In genomic region chr5:75380340-75380739, GRCm38 (mm10) we compare ENCODE assay signal across 23 mouse cellular contexts.
DNase-seq lines count a peak whose midpoint lies in the region; ATAC-seq and TF ChIP-seq lines count a peak whose summit lies in the region.
"Had no signal": no experiment of that assay in that cellular context is flagged by ENCODE, and none has a peak within 500 bp of the region (broad histone marks: within the 10 kb centered on the region; RNA-seq: fewer than 3 reads in every experiment).

No protein-coding gene starts in this region.

- H3K27ac ChIP-seq in hindbrain, postnatal 0 days, result no peak overlapping the region
- no peak overlapping the region for H3K27ac ChIP-seq in hindbrain, embryonic 13.5 days
- H3K27ac ChIP-seq in lung, embryonic 14.5 days (ENCODE audit: low read depth), result no peak overlapping the region
- no peak overlapping the region for H3K27ac ChIP-seq in ES-E14 (ENCODE audit: insufficient read depth, low read depth, low read length, poor library complexity, severe bottlenecking)
- H3K27ac ChIP-seq: hindbrain, embryonic 15.5 days; limb, embryonic 10.5 days had no signal

- no peak for DNase-seq in hindbrain, postnatal 0 days (ENCODE audit: low spot score)
- no peak for DNase-seq in lung, embryonic 14.5 days
- DNase-seq in lung, postnatal 36 days, result no peak
- no peak for DNase-seq in ES-E14 (ENCODE audit: low read depth, low spot score)
- no peak for DNase-seq in right cerebral cortex, postnatal 10 days (ENCODE audit: low spot score in 2 of 2)
- DNase-seq in thymus, postnatal 4 days, result no peak
- DNase-seq: adrenal gland, postnatal 10 days; cerebellum, adult 11 months; cerebellum, postnatal 14 days; embryo, embryonic 11 days; heart, postnatal 14 days; kidney, adult 11 months; kidney, postnatal 10 days; retina, postnatal 1 day; thymus, postnatal 25 days had no signal

- ATAC-seq in hindbrain, postnatal 0 days, result no peak
- no peak for ATAC-seq in hindbrain, embryonic 13.5 days (ENCODE audit: low FRiP score)
- no peak for ATAC-seq in lung, embryonic 14.5 days (ENCODE audit: insufficient read depth)
- ATAC-seq in megakaryocyte progenitor cell, adult 5-6 weeks (replicated peaks; ENCODE audit: poor library complexity), result peak; percentile 35; the same call in 1 of the 2 replicates
- ATAC-seq: midbrain, embryonic 16.5 days had no signal

- H3K9me3 ChIP-seq in hindbrain, postnatal 0 days (ENCODE audit: low read length), result no peaks in the 10 kb centered on the region
- no peaks in the 10 kb centered on the region for H3K9me3 ChIP-seq in hindbrain, embryonic 13.5 days
- H3K9me3 ChIP-seq in lung, embryonic 14.5 days (ENCODE audit: low read depth, low read length), result no peaks in the 10 kb centered on the region
- no peaks in the 10 kb centered on the region for H3K9me3 ChIP-seq in ES-E14 (ENCODE audit: control insufficient read depth, insufficient read depth, low read depth, low read length)
- H3K9me3 ChIP-seq: hindbrain, embryonic 15.5 days; limb, embryonic 10.5 days had no signal

- 78% methylated on average over 1 of the region's 1 CpGs for WGBS in hindbrain, postnatal 0 days
- 81% methylated on average over 1 of the region's 1 CpGs for WGBS in hindbrain, embryonic 13.5 days
- 74% methylated on average over 1 of the region's 1 CpGs for WGBS in lung, embryonic 14.5 days

- no peaks in the 10 kb centered on the region for H3K36me3 ChIP-seq in hindbrain, postnatal 0 days (ENCODE audit: insufficient read depth, low read length)
- no peaks in the 10 kb centered on the region for H3K36me3 ChIP-seq in hindbrain, embryonic 13.5 days
- H3K36me3 ChIP-seq in lung, embryonic 14.5 days (ENCODE audit: insufficient read depth), result no peaks in the 10 kb centered on the region
- H3K36me3 ChIP-seq in ES-E14 (ENCODE audit: control insufficient read depth, insufficient read depth, low read length, poor library complexity, severe bottlenecking), result no peaks in the 10 kb centered on the region
- H3K36me3 ChIP-seq: hindbrain, embryonic 15.5 days; limb, embryonic 10.5 days had no signal

- H3K27me3 ChIP-seq in hindbrain, postnatal 0 days (ENCODE audit: insufficient read depth, low read length), result no peaks in the 10 kb centered on the region
- no peaks in the 10 kb centered on the region for H3K27me3 ChIP-seq in hindbrain, embryonic 13.5 days
- H3K27me3 ChIP-seq in lung, embryonic 14.5 days (ENCODE audit: insufficient read depth, low read length), result no peaks in the 10 kb centered on the region
- H3K27me3 ChIP-seq: hindbrain, embryonic 15.5 days; megakaryocyte, embryonic 14.5 days had no signal

- no peaks in the 10 kb centered on the region for H3K4me1 ChIP-seq in hindbrain, postnatal 0 days (ENCODE audit: insufficient read depth, low read length)
- H3K4me1 ChIP-seq in hindbrain, embryonic 13.5 days (replicated peaks), result 0 out of 2 replicates have a peak, but pooled peaks cover 6% of the 10 kb centered on the region
- peaks cover 9% of the 10 kb centered on the region for H3K4me1 ChIP-seq in lung, embryonic 14.5 days (ENCODE audit: insufficient read depth)
- H3K4me1 ChIP-seq in ES-E14 (ENCODE audit: control insufficient read depth in 2 of 2, insufficient read depth in 2 of 2, low read length in 2 of 2, poor library complexity in 1 of 2), result 0 out of 4 replicates have a peak, but pooled peaks cover 0 to 2% of the 10 kb centered on the region in 2 experiments
- H3K4me1 ChIP-seq: hindbrain, embryonic 15.5 days; megakaryocyte, embryonic 14.5 days had no signal

- no peak overlapping the region for H3K9ac ChIP-seq in hindbrain, postnatal 0 days (replicated peaks; ENCODE audit: low read length)
- H3K9ac ChIP-seq in hindbrain, embryonic 13.5 days, result no peak overlapping the region
- H3K9ac ChIP-seq in lung, embryonic 14.5 days, result no peak overlapping the region
- no peak overlapping the region for H3K9ac ChIP-seq in ES-E14 (ENCODE audit: insufficient read depth, low read depth, low read length, poor library complexity, severe bottlenecking)
- H3K9ac ChIP-seq: hindbrain, embryonic 15.5 days had no signal

- TF ChIP-seq CTCF in hindbrain, postnatal 0 days (IDR thresholded peaks at IDR 0.05; ENCODE audit: low read depth), result peak; percentile 66
- TF ChIP-seq CTCF in lung, embryonic 14.5 days (IDR thresholded peaks at IDR 0.05; ENCODE audit: low read depth), result peak; percentile 45

- in situ Hi-C loops in ES-E14 (cut with MboI; ENCODE audit: low sequenced_read_pairs in 2 of 2, unreplicated experiment in 2 of 2), result no loop called here

- no peak overlapping the region for H3K4me2 ChIP-seq in hindbrain, postnatal 0 days (ENCODE audit: low read depth, low read length)
- H3K4me2 ChIP-seq in hindbrain, embryonic 13.5 days, result no peak overlapping the region
- H3K4me2 ChIP-seq in lung, embryonic 14.5 days, result no peak overlapping the region
- H3K4me2 ChIP-seq: heart, embryonic 11.5 days; hindbrain, embryonic 15.5 days; liver, embryonic 11.5 days had no signal

- no peak overlapping the region for H3K4me3 ChIP-seq in hindbrain, postnatal 0 days (ENCODE audit: low read length)
- no peak overlapping the region for H3K4me3 ChIP-seq in hindbrain, embryonic 13.5 days
- no peak overlapping the region for H3K4me3 ChIP-seq in lung, embryonic 14.5 days (ENCODE audit: low read depth, low read length)
- no peak overlapping the region for H3K4me3 ChIP-seq in ES-E14 (ENCODE audit: insufficient read depth in 1 of 2, low read depth in 1 of 2, low read length in 2 of 2, poor library complexity in 1 of 2, severe bottlenecking in 1 of 2)
- H3K4me3 ChIP-seq: hindbrain, embryonic 15.5 days; limb, embryonic 10.5 days; megakaryocyte, embryonic 14.5 days had no signal

TF ChIP-seq in ES-E14, 5 proteins besides CTCF, POLR2A, EP300 and RAD21:
- no peak for TF ChIP-seq ZC3H11A (IDR thresholded peaks at IDR 0.05; ENCODE audit: borderline replicate concordance, low read depth, low read length)
- TF ChIP-seq MAFK (IDR thresholded peaks at IDR 0.05; ENCODE audit: insufficient read depth, low read depth, low read length), result peak; percentile 38; the same call in 1 of the 2 replicates
